Mouse (Mus musculus): ENCODE measurements at regions not wholly inside any gene's neighbourhood (a gene's known extent, or its start where the extent isn't known, plus 50 kb on each side); places are given as distances from the start of the nearest gene placed in this dataset.

DNA sequence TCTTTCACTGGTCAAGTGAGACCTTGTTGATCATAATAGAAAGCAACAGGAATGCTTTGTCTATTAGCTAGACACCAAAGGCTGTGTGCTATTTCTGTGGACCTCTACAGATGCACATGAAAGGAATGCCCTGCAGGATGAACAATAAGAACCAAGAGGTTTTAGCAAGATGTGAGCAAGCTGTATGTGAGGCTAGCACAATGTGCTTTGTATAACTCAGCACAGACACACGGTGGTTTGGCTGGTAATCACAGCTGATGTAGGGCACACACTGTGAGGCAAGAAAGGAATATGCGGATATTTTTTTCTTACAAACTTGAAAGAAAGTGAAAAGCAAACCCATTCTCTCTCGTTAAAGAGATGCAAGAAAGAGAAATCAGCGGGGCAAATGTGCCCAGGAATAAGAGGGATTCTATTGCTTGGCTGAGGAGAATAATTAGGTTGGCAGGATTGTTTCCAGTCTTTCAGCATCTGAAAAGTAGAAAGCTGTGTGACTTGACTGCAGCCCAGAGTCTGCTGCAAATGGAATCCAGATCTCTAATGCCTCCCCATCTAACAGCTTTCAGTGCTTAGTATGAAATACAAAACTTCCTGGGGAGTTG is 2476.1 kb upstream of the Gm6569 start:
- 63% methylated on average over 4 of the region's 4 CpGs for WGBS
- no peaks in the 10 kb centered on the region for H3K4me1 ChIP-seq (ENCODE audit: control insufficient read depth, insufficient read depth, insufficient read length, low read length)
- no peak overlapping the region for H3K4me3 ChIP-seq (ENCODE audit: low read depth, low read length)
- H3K36me3 ChIP-seq (ENCODE audit: control insufficient read depth, insufficient read depth, low read length) = no peaks in the 10 kb centered on the region
- H3K27me3 ChIP-seq (ENCODE audit: control insufficient read depth, insufficient read depth, low read length) = no peaks in the 10 kb centered on the region
- TF ChIP-seq POLR2A (IDR thresholded peaks at IDR 0.05; ENCODE audit: low read depth, low read length) (no peak), CTCF (IDR thresholded peaks at IDR 0.05; ENCODE audit: extremely low read depth, insufficient read length, insufficient replicate concordance, low read depth, low read length) (no peak)
- no peak overlapping the region for H3K27ac ChIP-seq (ENCODE audit: insufficient read depth, low read depth, low read length)

GRCm38 (mm10) chr15:71375775-71376174 is 2458.6 kb upstream of the Gm6569 start:
- Histone ChIP-seq H3K36me3 (ENCODE audit: control insufficient read depth, insufficient read depth, low read length) (no peaks in the 10 kb centered on the region), H3K27ac (ENCODE audit: insufficient read depth, low read depth, low read length) (no peak overlapping the region), H3K4me1 (ENCODE audit: control insufficient read depth, insufficient read depth, insufficient read length, low read length) (no peaks in the 10 kb centered on the region), H3K27me3 (ENCODE audit: control insufficient read depth, insufficient read depth, low read length) (no peaks in the 10 kb centered on the region), H3K4me3 (ENCODE audit: low read depth, low read length) (no peak overlapping the region)
- 29% methylated on average over 3 of the region's 3 CpGs for WGBS
- no peak for TF ChIP-seq POLR2A (IDR thresholded peaks at IDR 0.05; ENCODE audit: low read depth, low read length)
- no peak for TF ChIP-seq CTCF (IDR thresholded peaks at IDR 0.05; ENCODE audit: extremely low read depth, insufficient read length, insufficient replicate concordance, low read depth, low read length)
